Mouse (Mus musculus) MEL (cell line): ENCODE results near the gene St6gal1. TPM values are rescaled to one million over a fixed set of nuclear protein-coding genes. Genes with fewer than 3 reads are reported as not detected.

Experiments used
- DNase-seq: peaks from one replicate; pipeline ENCODE4 v3.0.0; 2011; ENCODE audit warnings: low read depth, low spot score
- H3K27ac ChIP-seq: 2 replicates; pipeline ENCODE4 v1.5.1; 2012; ENCODE audit warnings: low read depth, mild to moderate bottlenecking, control low read depth, low read length, moderate library complexity; ENCODE audit not compliant: control insufficient read depth
- H3K27me3 ChIP-seq, 2 experiments: fragments of 150-350 bp in 1 of 2; sonication (generic) in 1 of 2; 2 replicates each; pipeline ENCODE4 v1.6.1; 2012; ENCODE audit warnings: low read length in 2 of 2, mild to moderate bottlenecking in 2 of 2, improper control_type of control experiment in 1 of 2, moderate library complexity in 1 of 2; ENCODE audit not compliant: insufficient read depth in 2 of 2, control insufficient read depth in 1 of 2
- H3K36me3 ChIP-seq, 2 experiments: 2 replicates each; pipeline ENCODE4 v1.6.1; 2012 to 2014; ENCODE audit warnings: low read length in 2 of 2, improper control_type of control experiment in 1 of 2, inconsistent platforms in 1 of 2, mild to moderate bottlenecking in 1 of 2; ENCODE audit not compliant: insufficient read depth in 2 of 2, control insufficient read depth in 1 of 2
- H3K4me1 ChIP-seq, 2 experiments: fragments of 150-350 bp in 1 of 2; sonication (generic) in 1 of 2; 2 replicates each; pipeline ENCODE4 v1.6.1; 2012; ENCODE audit warnings: low read length in 2 of 2, improper control_type of control experiment in 1 of 2, mild to moderate bottlenecking in 1 of 2; ENCODE audit not compliant: insufficient read depth in 2 of 2, control insufficient read depth in 1 of 2
- H3K4me3 ChIP-seq, 2 experiments: fragments of 150-350 bp in 1 of 2; sonication (generic) in 1 of 2; 2 replicates each; pipeline ENCODE4 v1.5.1; 2012; ENCODE audit warnings: low read depth in 2 of 2, low read length in 2 of 2, mild to moderate bottlenecking in 2 of 2, moderate library complexity in 2 of 2, control low read depth in 1 of 2, improper control_type of control experiment in 1 of 2; ENCODE audit not compliant: control insufficient read depth in 1 of 2, insufficient read depth in 1 of 2
- H3K79me2 ChIP-seq: 2 replicates; pipeline ENCODE4 v1.6.1; 2012; ENCODE audit warnings: mild to moderate bottlenecking, low read length, moderate library complexity; ENCODE audit not compliant: control insufficient read depth, poor library complexity, insufficient read depth
- H3K9ac ChIP-seq: 2 replicates; pipeline ENCODE4 v1.6.1; 2012; ENCODE audit warnings: low read depth, mild to moderate bottlenecking, control low read depth, low read length, moderate library complexity; ENCODE audit not compliant: control insufficient read depth, poor library complexity, severe bottlenecking
- H3K9me3 ChIP-seq: fragments of 150-350 bp; sonication (generic); replicated peaks from 2 replicates; pipeline ENCODE4 v1.6.1; 2012; ENCODE audit warnings: mild to moderate bottlenecking, low read length, improper control_type of control experiment, moderate library complexity; ENCODE audit not compliant: insufficient read depth
- BHLHE40 ChIP-seq: IDR thresholded peaks from 2 replicates; pipeline ENCODE4 v1.6.1; 2012; ENCODE audit warnings: low read depth, mild to moderate bottlenecking, inconsistent platforms, low read length, improper control_type of control experiment, borderline replicate concordance
- CHD1 ChIP-seq: IDR thresholded peaks from 2 replicates; pipeline ENCODE4 v1.6.1; 2012; ENCODE audit warnings: low read depth, mild to moderate bottlenecking, inconsistent platforms, low read length, improper control_type of control experiment
- E2F4 ChIP-seq: IDR thresholded peaks from 2 replicates; pipeline ENCODE4 v1.6.1; 2011; ENCODE audit warnings: low read depth, low read length, improper control_type of control experiment, borderline replicate concordance
- ELF1 ChIP-seq: IDR thresholded peaks from 2 replicates; pipeline ENCODE4 v1.6.1; 2014; ENCODE audit warnings: low read depth, mild to moderate bottlenecking, inconsistent platforms, low read length, improper control_type of control experiment, moderate library complexity
- EP300 ChIP-seq, 2 experiments: IDR thresholded peaks; 2 replicates each; pipeline ENCODE4 v1.6.1; 2011; ENCODE audit warnings: improper control_type of control experiment in 2 of 2, low read length in 2 of 2, low read depth in 1 of 2, mild to moderate bottlenecking in 1 of 2
- ETS1 ChIP-seq: IDR thresholded peaks from 2 replicates; pipeline ENCODE4 v1.6.1; 2012; ENCODE audit warnings: low read depth, mild to moderate bottlenecking, inconsistent platforms, low read length, improper control_type of control experiment, moderate library complexity
- GABPA ChIP-seq: IDR thresholded peaks from 2 replicates; pipeline ENCODE4 v1.6.1; 2012; ENCODE audit warnings: low read depth, mild to moderate bottlenecking, inconsistent platforms, low read length, improper control_type of control experiment, moderate library complexity
- GATA1 ChIP-seq: IDR thresholded peaks from 2 replicates; pipeline ENCODE4 v1.6.1; 2011; ENCODE audit warnings: low read depth, low read length, improper control_type of control experiment
- HCFC1 ChIP-seq: IDR thresholded peaks from 2 replicates; pipeline ENCODE4 v1.6.1; 2012; ENCODE audit warnings: low read depth, mild to moderate bottlenecking, inconsistent platforms, low read length, improper control_type of control experiment, moderate library complexity
- JUND ChIP-seq: IDR thresholded peaks from 2 replicates; pipeline ENCODE4 v1.6.1; 2011; ENCODE audit warnings: low read depth, mild to moderate bottlenecking, improper control_type of control experiment, low read length
- KAT2A ChIP-seq: conservative IDR thresholded peaks from 2 replicates; pipeline ENCODE4 v1.6.1; 2012; ENCODE audit warnings: low read depth, low read length, improper control_type of control experiment, inconsistent platforms
- MAFK ChIP-seq: IDR thresholded peaks from 2 replicates; pipeline ENCODE4 v1.6.1; 2011; ENCODE audit warnings: low read depth, mild to moderate bottlenecking, low read length, improper control_type of control experiment, borderline replicate concordance
- MAX ChIP-seq: IDR thresholded peaks from 2 replicates; pipeline ENCODE4 v1.6.1; 2011; ENCODE audit warnings: low read length, improper control_type of control experiment
- MAZ ChIP-seq: IDR thresholded peaks from 2 replicates; pipeline ENCODE4 v1.6.1; 2012; ENCODE audit warnings: low read depth, mild to moderate bottlenecking, inconsistent platforms, low read length, improper control_type of control experiment
- MEF2A ChIP-seq: IDR thresholded peaks from 2 replicates; pipeline ENCODE4 v1.6.1; 2014; ENCODE audit warnings: low read depth, mild to moderate bottlenecking, inconsistent platforms, low read length, improper control_type of control experiment; ENCODE audit not compliant: poor library complexity, insufficient replicate concordance, severe bottlenecking; ENCODE audit errors: extremely low read depth
- MXI1 ChIP-seq: IDR thresholded peaks from 2 replicates; pipeline ENCODE4 v1.6.1; 2011; ENCODE audit warnings: mild to moderate bottlenecking, low read depth, low read length, improper control_type of control experiment
- MYB ChIP-seq: IDR thresholded peaks from 2 replicates; pipeline ENCODE4 v1.6.1; 2011; ENCODE audit warnings: mild to moderate bottlenecking, low read depth, low read length, improper control_type of control experiment
- NRF1 ChIP-seq: IDR thresholded peaks from 2 replicates; pipeline ENCODE4 v1.6.1; 2014; ENCODE audit warnings: low read depth, mild to moderate bottlenecking, inconsistent platforms, low read length, improper control_type of control experiment, moderate library complexity; ENCODE audit not compliant: poor library complexity, insufficient read depth, severe bottlenecking
- POLR2A ChIP-seq, 2 experiments: IDR thresholded peaks; 2 replicates each; pipeline ENCODE4 v1.6.1; 2011 to 2012; ENCODE audit warnings: low read length in 2 of 2, mild to moderate bottlenecking in 2 of 2, control low read depth in 1 of 2, improper control_type of control experiment in 1 of 2, low read depth in 1 of 2, moderate library complexity in 1 of 2; ENCODE audit not compliant: control insufficient read depth in 1 of 2, insufficient read depth in 1 of 2, poor library complexity in 1 of 2
- POLR2AphosphoS2 ChIP-seq: IDR thresholded peaks from 2 replicates; pipeline ENCODE4 v1.6.1; 2011; ENCODE audit warnings: low read length, improper control_type of control experiment
- POLR2AphosphoS5 ChIP-seq: IDR thresholded peaks from 2 replicates; pipeline ENCODE4 v1.6.1; 2012; ENCODE audit warnings: low read depth, borderline replicate concordance, mild to moderate bottlenecking, inconsistent platforms, low read length, moderate library complexity, mixed read lengths
- RCOR1 ChIP-seq: IDR thresholded peaks from 2 replicates; pipeline ENCODE4 v1.6.1; 2012; ENCODE audit warnings: low read depth, mild to moderate bottlenecking, inconsistent platforms, low read length, improper control_type of control experiment
- SIN3A ChIP-seq: IDR thresholded peaks from 2 replicates; pipeline ENCODE4 v1.6.1; 2012; ENCODE audit warnings: low read length, improper control_type of control experiment, inconsistent platforms
- TCF12 ChIP-seq: IDR thresholded peaks from 2 replicates; pipeline ENCODE4 v1.6.1; 2014; ENCODE audit warnings: low read depth, mild to moderate bottlenecking, inconsistent platforms, low read length, improper control_type of control experiment, moderate library complexity
- UBTF ChIP-seq: IDR thresholded peaks from 2 replicates; pipeline ENCODE4 v1.6.1; 2012; ENCODE audit warnings: low read depth, mild to moderate bottlenecking, inconsistent platforms, low read length, improper control_type of control experiment, moderate library complexity, borderline replicate concordance; ENCODE audit not compliant: insufficient read depth
- USF2 ChIP-seq, 2 experiments: IDR thresholded peaks; 2 replicates each; pipeline ENCODE4 v1.6.1; 2011 to 2012; ENCODE audit warnings: improper control_type of control experiment in 2 of 2, low read length in 2 of 2, borderline replicate concordance in 1 of 2, inconsistent platforms in 1 of 2, low read depth in 1 of 2, mild to moderate bottlenecking in 1 of 2; ENCODE audit not compliant: insufficient read depth in 1 of 2
- ZC3H11A ChIP-seq: IDR thresholded peaks from 2 replicates; pipeline ENCODE4 v1.6.1; 2012; ENCODE audit warnings: low read depth, mild to moderate bottlenecking, inconsistent platforms, low read length, improper control_type of control experiment
- ZNF384 ChIP-seq: IDR thresholded peaks from 2 replicates; pipeline ENCODE4 v1.6.1; 2012; ENCODE audit warnings: low read depth, mild to moderate bottlenecking, inconsistent platforms, low read length, improper control_type of control experiment
- polyA plus RNA-seq, 2 experiments: library from polyadenylated mRNA; stranded (reverse) in 1 of 2; unstranded in 1 of 2; fragments of >175 nt in 1 of 2; fragments of >200 nt in 1 of 2; gene quantifications; 2 replicates each; pipeline versions ENCODE4 v1.2.1 to v1.2.4; 2012; ENCODE audit warnings: low replicate concordance in 2 of 2, low read depth in 1 of 2; ENCODE audit not compliant: insufficient read length in 2 of 2, insufficient read depth in 1 of 2, missing spikeins in 1 of 2
- total RNA-seq: library from RNA; depleted of rRNA; stranded (reverse); fragments of 300-350 nt; gene quantifications from 2 replicates; pipeline ENCODE4 v1.2.3, GENCODE M21; 2012; rRNA removed

Gene St6gal1
- not detected in 2 replicates for total RNA-seq
- polyA plus RNA-seq: not detected

DNA sequence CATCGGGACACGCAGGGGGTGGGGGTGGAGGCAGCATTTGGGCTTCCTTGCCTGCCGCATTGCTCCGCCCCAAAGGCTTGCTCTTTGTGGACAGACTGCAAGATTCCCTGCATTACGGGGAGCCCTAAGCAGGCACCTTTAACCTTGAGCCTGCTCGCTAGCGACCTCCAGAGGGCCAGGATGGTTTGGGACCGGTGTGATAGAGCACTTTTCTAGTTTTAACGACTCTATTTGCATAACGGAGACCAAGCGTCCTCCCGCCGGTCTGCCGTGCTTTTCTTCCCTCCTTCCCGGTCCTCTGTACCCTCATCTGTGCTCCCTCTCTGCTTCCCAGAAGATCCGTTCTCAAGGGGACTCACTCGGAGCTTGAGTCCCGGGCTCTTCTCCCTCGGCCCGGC is at the start of gene St6gal1:
Gene St6gal1, plus strand, starts transcription at position 70 of the 398 bp plus-strand sequence.
- Histone ChIP-seq H3K9me3 (no peaks in the 10 kb centered on the region), H3K27ac (no peak within 1 kb of the TSS), H3K79me2 (no peaks in the 10 kb centered on the region), H3K27me3 (no peaks in the 10 kb centered on the region; a peak in 1 of 4 replicates), H3K36me3 (no peaks in the 10 kb centered on the region), H3K4me1 (no peaks in the 10 kb centered on the region), H3K9ac (no peak within 1 kb of the TSS), H3K4me3 (no peak within 1 kb of the TSS)
- no peak for DNase-seq
- TF ChIP-seq UBTF (no peak), JUND (no peak), NRF1 (no peak), ETS1 (no peak), EP300 (IDR thresholded peaks at IDR 0.05; ENCODE audit: low read depth in 1 of 2, low read length in 2 of 2) (no peak), ZNF384 (no peak), GATA1 (no peak), BHLHE40 (no peak), MEF2A (no peak), MAX (no peak), E2F4 (no peak), HCFC1 (no peak), ZC3H11A (no peak), CHD1 (no peak), MAZ (no peak), KAT2A (no peak), GABPA (no peak), POLR2AphosphoS5 (no peak)

DNA sequence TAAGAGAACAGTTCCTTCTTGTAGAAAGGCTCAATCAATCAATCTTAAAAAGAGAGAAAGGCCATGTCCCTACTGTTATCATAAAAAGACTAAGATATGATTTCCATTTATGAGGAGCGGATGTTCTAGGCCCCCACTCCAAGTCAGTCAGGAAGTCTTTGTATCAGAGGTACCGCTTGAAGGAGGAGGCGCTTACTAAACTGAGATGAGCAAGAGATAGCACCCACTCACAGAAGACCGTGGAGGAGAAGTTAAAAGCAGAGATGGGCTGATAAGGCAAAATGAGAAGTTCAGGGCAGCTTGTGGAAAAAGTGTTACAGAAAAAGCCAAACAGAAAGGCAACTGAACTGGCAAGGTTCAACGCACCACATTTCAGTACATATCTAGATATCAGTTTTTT is 49.7 kb upstream of the St6gal1 start:
- Histone ChIP-seq H3K79me2 (no peaks in the 10 kb centered on the region), H3K9ac (peak overlapping the region; percentile 21), H3K36me3 (peaks cover 0 to 15% of the 10 kb centered on the region in 2 experiments; a peak in 2 of 4 replicates), H3K4me3 (peak overlapping the region in 1 of 2 experiments; percentile 25; a peak in 1 of 4 replicates), H3K9me3 (no peaks in the 10 kb centered on the region), H3K4me1 (peaks cover 1 to 21% of the 10 kb centered on the region in 2 experiments; a peak in 3 of 4 replicates), H3K27me3 (no peaks in the 10 kb centered on the region), H3K27ac (peak overlapping the region; percentile 59)
- no peak for TF ChIP-seq MAZ
- TF ChIP-seq UBTF: no peak
- no peak for TF ChIP-seq BHLHE40
- no peak for TF ChIP-seq USF2 (IDR thresholded peaks at IDR 0.05; ENCODE audit: borderline replicate concordance in 1 of 2, insufficient read depth in 1 of 2, low read depth in 1 of 2, low read length in 2 of 2)
- TF ChIP-seq MAFK: no peak
- TF ChIP-seq E2F4: no peak
- 0 out of 2 replicates have a peak, but pooled peaks have one; percentile 27 for TF ChIP-seq ELF1
- peak; percentile 37; the same call in 1 of the 2 replicates for TF ChIP-seq SIN3A
- TF ChIP-seq MXI1: no peak
- TF ChIP-seq ZC3H11A: no peak
- no peak for TF ChIP-seq POLR2AphosphoS2
- peak; percentile 88 for TF ChIP-seq GATA1
- peak; percentile 27; the same call in 1 of the 2 replicates for TF ChIP-seq RCOR1
- TF ChIP-seq MYB: no peak
- no peak for TF ChIP-seq NRF1
- TF ChIP-seq TCF12: peak; percentile 31
- TF ChIP-seq POLR2A (IDR thresholded peaks at IDR 0.05; ENCODE audit: control insufficient read depth in 1 of 2, insufficient read depth in 1 of 2, low read depth in 1 of 2, low read length in 2 of 2, poor library complexity in 1 of 2): no peak
- TF ChIP-seq ETS1: peak; percentile 24; the same call in 1 of the 2 replicates
- peak in 1 of 2 experiments; percentile 64; a peak in 3 of 4 replicates for TF ChIP-seq EP300 (IDR thresholded peaks at IDR 0.05; ENCODE audit: low read depth in 1 of 2, low read length in 2 of 2)
- TF ChIP-seq POLR2AphosphoS5: no peak
- DNase-seq: peak; percentile 70
